Mouse (Mus musculus): ENCODE data around the gene 1810010H24Rik.

DNA sequence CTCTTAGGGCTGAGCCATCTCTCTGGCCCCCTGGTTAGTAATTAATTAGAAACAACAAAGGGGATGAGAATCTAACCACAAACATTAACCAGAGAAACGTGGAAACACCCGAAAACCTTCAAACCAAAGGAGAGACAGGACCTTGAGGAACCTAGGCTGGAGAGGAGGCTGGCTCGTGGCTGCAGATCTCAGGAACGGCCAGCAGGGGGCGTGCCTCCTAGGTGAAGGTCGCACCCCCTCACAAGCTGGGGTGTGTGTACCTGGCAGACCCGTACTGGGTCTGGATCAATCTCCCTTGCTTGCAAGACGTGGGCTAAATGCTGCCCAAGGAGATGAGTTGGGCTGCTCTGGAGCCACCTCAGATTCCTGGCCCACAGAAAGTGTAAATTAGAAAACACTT lies 6.9 kb upstream of the 1810010H24Rik start:
- TF ChIP-seq SMC3 (IDR thresholded peaks at IDR 0.05; ENCODE audit: low read depth, low read length) (peak; percentile 58), CTCF (IDR thresholded peaks at IDR 0.05 in 2 of 3, conservative IDR thresholded peaks at IDR 0.05 in 1 of 3; ENCODE audit: control insufficient read depth in 1 of 3, insufficient read depth in 1 of 3, low read depth in 2 of 3, low read length in 3 of 3, poor library complexity in 1 of 3, severe bottlenecking in 1 of 3) (peak; percentile 93 to 98 (median 94)), POLR2AphosphoS2 (IDR thresholded peaks at IDR 0.05; ENCODE audit: low read length) (no peak), POLR2A (IDR thresholded peaks at IDR 0.05; ENCODE audit: control insufficient read depth in 1 of 2, insufficient read depth in 1 of 2, low read depth in 1 of 2, low read length in 2 of 2, poor library complexity in 1 of 2) (no peak), ZKSCAN1 (IDR thresholded peaks at IDR 0.05; ENCODE audit: low read depth, low read length) (no peak)

All from MEL (cell line).